Mouse (Mus musculus): Measurements from ENCODE around the gene Fancg. TPM values are rescaled to one million over a fixed set of nuclear protein-coding genes. Genes with fewer than 3 reads are reported as not detected.
"Not testable (repeated sequence)": the region's sequence is repeated elsewhere in the genome, so short reads cannot be mapped to it uniquely, and the experiment has no call there.

The Fancg gene
- total RNA-seq, 2 experiments from 2014 or later: 8.4 to 11.9 TPM

DNA sequence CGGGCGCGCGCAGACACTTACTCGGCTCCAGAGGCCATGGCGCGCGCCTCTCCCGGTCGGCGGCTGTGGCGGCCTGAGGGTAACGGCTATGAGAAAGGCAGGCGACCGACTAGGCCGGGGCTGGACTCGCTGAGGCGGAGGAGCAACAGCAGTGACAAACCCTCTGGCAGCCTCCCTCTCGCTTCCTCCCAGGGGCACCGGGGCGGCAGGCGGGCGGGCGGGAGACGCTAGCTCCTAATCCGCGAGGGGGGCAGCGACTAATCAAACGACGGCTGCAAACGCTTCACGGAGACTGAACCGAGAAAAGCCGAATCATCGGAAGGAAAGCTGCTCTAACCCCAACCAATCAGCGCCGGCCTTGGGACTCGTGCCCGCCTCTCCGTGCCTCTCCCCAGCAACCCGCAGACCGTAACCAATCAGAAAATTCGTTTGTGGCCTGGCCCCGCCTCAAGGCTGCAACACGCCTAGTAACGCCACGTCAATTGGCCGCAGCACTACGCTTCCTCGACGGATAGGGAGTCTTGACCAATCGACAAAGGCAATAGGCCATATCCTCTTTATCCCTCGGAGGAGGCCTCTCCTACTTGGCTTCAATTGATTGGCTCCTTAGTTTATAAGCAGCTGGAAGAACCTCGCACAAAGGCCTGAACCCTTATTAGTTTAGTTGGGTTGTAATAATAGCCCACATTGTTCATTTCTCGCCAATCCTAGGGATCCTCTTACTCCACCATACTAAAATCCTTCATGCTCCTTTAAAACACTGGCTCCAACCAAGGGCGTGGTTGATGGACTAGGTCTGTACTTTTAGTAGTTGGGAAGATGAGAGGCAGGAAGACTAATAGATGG lies 9.9 kb downstream of the Fancg start, which contains the start of gene Vcp:
Gene Vcp (minus strand): TSS at position 367 of the 846 bp plus-strand sequence.
- peak; percentile 99 to 100 for DNase-seq (ENCODE audit: low spot score in 2 of 2)

DNA sequence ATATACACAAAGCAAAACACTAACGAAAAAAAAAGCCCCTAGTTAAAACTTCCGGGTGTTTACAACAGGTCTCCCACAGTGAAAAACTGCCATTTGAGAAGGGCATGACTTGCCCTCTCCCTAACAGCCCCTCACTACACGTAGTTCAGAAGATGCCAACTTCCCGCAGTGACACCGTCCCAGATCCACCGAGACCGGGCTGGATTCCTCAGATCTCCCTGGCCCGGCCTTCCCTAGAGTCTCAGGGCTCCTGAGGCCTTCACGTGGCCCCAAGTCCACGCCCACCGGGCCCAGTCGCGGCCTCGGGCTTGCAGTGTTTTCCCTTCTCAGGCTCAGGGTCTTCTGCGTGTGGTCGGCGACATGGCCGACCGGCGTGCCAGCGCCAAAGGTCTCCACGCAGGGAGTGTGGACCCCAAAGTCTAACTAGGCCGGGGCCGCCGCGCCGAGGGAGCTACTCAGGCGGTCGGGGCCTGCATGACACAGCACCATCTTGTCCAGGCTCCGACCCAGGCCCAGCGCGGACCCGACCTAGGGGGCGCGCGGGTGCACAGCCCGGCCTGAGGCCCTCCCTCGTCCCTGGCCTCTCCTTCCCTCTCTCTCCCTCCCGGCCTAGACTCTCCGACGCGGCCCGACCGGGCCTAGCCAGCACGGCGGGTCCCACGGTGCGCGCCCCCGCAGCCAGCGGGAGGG lies 10.7 kb downstream of the Fancg start:
- DNase-seq (ENCODE audit: low spot score in 2 of 2): peak; percentile 67 to 78

DNA sequence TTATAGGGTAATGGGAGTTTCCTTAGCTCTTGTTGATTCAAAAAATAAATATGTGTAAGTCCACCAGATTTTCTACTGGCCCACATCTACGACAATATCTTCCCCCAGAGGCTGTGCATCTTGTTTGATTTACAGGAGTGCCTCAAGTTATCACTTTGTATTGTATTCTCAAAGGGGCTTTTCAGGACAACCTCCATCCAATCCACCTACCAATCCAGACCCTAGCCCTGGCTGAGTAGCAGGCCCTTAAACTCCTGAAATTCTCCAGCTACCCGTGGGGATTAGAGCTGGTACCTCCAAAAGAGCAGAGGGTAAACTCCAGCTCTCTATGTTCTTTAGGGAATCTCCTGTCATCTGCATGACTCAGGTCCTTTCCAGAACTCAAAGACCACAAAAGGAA lies 12.3 kb downstream of the Fancg start:
- no peak for DNase-seq (ENCODE audit: low spot score in 2 of 2)

DNA sequence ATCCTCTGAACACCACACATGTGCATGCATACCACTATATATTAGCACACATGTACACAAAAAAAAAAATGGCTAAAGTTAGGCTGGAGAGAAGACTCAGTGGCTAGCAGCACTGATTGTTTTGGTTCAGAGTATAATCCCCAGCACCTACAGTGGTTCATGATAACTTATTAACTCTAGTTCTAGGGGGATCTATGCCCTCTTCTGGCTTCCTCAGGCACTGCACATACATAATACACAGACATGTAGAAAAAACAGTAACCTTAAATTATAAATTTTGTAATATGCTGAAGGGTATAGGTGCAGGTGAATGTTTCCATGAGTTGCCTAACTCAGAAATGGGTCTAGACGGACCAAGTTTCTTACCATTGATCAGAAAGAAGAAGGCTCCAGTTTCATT lies 22.0 kb downstream of the Fancg start:
- no peak for DNase-seq (ENCODE audit: low spot score in 2 of 2)

DNA sequence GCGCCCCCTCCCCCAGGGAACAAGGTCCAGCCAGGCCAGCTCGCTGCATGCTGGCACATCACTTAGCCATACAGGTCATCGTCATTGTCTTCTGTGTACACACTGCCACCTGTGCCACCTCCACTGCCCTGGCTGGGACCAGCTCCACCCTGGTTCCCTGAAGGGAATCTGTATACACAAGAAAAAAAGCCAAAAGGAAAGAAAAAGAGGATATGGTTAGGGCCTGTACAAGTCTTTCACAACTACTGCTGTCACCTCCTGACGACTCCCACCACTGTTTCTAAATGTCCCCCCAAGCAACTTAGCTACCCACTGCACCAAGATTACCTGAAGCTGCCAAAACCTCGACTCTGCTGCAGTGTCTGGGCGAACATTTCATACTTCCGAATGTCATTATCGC lies 29.8 kb downstream of the Fancg start:
- not testable (repeated sequence) for DNase-seq (ENCODE audit: low spot score in 2 of 2)

DNA sequence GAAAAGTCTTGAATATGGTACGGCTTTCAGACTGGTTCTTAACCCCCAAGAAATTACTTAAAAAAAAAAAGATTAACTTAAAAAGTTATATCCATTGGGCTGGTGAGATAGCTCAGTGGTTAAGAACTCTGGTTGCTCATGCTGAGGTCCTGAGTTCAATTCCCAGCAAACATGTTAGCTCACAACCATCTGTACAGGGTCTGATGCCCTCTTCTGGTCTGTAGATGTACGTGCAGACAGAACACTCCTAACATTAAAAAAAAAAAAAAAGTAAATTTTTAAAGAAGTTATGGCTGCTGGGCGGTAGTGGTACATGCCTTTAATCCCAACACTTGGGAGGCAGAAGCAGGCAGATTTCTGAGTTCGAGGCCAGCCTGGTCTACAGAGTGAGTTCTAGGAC lies 32.2 kb downstream of the Fancg start:
- DNase-seq (ENCODE audit: low spot score in 2 of 2): no peak

DNA sequence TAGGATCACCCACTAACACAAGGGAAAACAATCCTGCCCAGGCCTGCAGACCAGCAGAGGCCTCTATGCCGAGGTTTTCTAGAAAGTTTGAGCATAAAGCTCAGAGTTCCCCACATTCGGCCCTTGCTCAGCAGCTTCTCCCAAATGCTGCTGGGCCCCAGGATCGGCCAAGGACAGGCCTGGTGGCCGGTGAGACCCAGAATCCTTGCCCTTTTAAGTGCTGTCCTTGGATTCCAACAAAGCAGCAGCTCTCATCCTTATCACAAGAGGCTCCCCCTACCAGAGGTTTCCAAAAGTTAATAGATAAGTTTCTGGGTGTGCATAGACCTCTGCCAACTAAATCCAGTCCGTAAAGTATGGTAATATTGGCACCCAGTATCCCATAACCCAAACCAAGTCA lies 36.4 kb downstream of the Fancg start:
- no peak for DNase-seq (ENCODE audit: low spot score in 2 of 2)

DNA sequence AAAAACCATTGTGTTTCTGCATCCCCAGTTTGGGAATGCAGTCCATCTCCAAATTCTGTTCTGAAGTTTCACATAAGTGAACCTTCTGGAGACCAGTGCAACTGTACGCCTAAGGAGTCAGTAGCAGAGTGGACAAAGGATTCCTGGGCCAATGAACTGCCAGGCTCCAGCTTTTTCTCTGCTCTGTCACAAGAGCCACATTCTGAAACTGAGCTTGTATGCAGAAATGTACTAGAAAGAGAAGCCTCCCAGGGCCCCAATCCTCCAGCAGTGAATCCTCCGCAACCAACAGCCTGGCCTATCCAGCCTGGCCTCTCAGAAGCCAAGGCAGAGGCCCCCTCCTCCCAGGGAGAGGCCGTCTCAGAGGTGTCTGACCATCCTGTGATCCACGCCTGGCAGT lies 37.4 kb downstream of the Fancg start:
- DNase-seq (ENCODE audit: low spot score in 2 of 2): no peak

DNA sequence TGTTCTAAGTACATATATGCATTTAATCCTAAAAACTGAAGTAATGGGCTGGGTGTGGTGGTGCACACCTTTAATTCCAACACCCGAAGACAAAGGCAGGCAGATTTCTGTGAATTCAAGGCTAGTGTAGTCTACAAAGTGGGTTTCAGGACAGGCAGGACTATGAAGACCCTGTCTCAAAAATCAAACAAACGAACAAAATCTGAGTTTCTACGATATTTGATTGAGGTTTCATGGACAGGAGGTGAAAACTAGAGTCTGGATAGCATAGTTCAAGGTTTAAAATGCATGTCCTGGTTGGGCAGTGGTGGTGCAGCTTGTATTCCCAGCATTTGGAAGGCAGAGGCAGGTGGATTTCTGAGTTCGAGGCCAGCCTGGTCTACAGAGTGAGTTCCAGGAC lies 41.0 kb downstream of the Fancg start, which contains the start of gene 1700022I11Rik:
Gene 1700022I11Rik (plus strand): TSS at position 301 of the 400 bp plus-strand sequence.
- no peak for DNase-seq (ENCODE audit: low spot score in 2 of 2)

DNA sequence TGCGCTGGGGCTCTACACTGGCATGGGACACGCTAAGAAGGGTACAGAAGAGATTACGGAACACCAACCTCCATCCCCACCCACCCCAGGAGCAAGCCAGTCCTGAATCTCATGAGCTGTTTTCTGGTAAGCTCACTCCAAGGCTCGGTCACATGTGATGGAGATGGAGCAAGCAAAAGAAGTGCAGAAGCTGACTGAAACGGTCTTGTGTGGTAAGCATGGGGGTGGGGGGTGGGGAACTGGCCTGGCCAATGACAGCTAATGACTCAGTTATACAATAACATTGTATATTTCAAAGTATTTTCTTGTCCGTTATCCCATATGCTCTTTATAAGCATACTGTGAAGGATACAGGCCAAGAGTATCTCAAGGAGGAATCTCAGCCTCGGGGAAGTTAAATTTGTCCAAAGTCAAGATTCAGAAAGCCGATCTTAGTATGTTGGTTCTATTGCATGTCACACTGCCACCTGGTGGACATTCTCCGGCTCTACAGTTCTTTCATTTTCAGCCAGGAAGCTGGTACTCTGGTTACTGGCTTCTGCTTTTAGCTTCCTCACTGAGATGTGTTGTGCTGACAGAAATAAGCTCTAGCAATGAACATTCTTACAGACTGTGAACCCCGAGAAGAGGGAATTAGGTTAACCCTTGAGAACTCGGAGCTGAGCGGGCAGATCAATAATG lies 45.1 kb downstream of the Fancg start:
- DNase-seq (ENCODE audit: low spot score in 2 of 2): peak; percentile 43 to 68

DNA sequence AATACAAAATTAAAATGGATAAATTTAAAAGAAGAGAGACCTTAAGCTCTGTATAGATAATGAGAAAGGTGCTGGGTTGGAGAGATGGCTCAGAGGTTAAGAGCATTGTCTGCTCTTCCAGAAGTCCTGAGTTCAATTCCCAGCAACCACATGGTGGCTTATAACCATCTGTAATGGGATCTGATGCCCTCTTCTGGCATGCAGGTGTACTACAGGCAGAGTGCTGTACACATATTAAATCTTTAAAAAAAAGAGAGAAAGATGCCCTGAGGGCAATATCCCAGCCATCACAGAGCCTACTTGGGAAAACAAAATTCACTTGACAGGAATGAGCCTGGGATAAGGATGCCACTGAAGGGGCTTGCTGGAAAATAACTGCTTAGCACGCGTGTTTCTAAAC lies 46.8 kb downstream of the Fancg start:
- DNase-seq (ENCODE audit: low spot score in 2 of 2): no peak

DNA sequence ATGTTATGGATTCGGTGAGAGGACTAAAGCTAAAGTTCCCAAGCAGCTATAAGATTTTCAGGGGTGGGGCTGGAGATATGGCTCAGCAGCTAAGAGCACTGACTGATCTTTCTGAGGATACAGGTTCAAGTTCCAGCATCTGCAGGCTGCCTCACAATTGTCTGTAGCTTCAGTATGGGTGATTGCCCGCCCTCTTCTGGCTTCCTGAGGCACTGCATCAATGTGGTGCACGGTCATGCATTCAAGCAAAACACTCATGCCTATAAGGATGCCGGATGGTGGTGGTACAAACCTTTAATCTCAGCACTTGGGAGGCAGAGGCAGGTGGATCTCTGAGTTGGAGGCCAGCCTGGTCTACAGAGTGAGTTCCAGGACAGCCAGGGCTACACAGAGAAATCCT lies 48.7 kb downstream of the Fancg start:
- peak; percentile 69 to 75 for DNase-seq (ENCODE audit: low spot score in 2 of 2)

DNA sequence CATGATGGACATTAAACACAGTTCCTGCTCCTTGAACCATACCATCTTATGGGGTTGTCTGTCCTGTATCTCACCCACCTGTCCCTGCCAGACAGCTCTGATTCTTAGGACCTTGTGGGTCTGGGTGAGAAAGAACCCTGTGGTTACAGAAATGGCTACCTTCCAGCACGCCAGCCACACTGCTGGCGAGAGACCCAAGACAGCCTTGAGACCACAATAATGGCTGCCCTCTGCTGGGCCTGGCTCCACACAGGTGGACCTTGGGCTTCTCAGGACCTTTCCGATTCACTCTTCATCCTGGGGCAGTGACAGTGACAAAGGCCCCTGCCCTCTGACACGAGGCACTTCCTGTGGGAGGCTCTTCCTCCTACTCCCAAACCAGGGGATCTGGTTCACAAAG lies 50.9 kb downstream of the Fancg start:
- peak; percentile 12 to 29 for DNase-seq (ENCODE audit: low spot score in 2 of 2)

DNA sequence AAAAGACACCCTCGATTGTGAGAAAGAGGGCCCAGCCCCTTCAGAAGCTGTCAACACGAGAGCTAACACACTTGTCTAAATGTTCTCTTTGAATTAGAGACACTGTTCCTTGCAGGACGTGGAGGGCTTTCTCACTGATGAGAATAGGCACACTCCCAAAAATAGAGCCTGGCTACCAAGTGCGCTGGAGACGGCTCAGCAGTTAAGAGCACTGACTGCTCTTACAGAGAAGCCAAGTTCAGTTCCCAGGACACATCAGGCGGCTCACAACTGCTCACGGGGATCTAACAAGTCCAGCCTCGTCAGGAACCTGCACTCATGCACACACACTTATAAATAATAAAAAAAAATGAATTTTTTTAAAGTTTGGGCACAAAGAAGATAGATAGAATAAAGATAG lies 51.4 kb downstream of the Fancg start:
- peak; percentile 5 to 13 for DNase-seq (ENCODE audit: low spot score in 2 of 2)

DNA sequence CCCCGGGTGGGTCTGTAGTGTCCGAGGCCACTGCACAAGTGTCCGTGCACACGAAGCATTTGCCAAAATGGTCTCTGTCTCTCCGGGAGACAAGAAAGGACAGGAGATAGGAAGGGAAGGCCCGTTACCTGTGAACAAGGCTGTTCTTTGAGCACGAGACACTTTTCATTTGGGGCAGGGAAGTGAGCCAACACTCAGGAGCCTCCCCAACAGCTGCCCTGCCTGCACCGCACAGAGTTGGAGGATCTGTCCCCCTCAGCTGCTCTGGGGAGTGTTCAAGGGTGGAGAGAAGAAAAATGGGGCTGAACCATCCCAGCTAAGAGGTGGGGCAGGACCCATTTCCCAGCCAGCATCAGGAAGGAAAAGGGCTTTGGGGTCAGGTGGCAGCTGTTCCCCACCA lies 52.3 kb downstream of the Fancg start:
- DNase-seq (ENCODE audit: low spot score in 2 of 2): peak in 1 of 2 experiments; percentile 10

DNA sequence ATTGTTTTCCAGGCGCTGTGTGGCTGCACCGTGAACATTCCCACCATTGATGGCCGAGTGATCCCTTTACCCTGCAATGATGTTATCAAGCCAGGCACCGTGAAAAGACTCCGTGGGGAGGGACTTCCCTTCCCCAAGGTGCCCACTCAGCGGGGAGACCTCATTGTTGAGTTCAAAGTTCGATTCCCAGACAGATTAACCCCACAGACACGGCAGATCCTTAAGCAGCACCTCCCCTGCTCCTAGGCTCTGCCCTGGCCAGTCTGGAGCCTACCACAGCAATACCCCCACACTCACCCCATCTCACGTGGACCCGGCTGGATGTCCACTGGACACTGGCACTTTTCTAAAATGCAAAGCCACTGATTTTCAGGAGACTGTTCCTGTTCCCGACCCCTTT lies 53.0 kb downstream of the Fancg start:
- peak; percentile 3 to 11 for DNase-seq (ENCODE audit: low spot score in 2 of 2)

DNA sequence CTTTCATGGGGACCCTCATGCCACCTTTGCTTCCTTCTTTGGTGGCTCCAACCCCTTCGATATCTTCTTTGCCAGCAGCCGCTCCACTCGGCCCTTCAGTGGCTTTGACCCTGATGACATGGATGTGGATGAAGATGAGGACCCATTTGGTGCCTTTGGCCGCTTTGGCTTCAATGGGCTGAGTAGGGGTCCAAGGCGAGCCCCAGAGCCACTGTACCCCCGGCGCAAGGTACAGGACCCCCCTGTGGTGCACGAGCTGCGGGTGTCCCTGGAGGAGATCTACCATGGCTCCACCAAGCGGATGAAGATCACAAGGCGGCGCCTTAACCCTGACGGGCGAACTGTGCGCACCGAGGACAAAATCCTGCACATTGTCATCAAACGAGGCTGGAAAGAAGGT lies 53.7 kb downstream of the Fancg start:
- DNase-seq (ENCODE audit: low spot score in 2 of 2): peak; percentile 6 to 19

DNA sequence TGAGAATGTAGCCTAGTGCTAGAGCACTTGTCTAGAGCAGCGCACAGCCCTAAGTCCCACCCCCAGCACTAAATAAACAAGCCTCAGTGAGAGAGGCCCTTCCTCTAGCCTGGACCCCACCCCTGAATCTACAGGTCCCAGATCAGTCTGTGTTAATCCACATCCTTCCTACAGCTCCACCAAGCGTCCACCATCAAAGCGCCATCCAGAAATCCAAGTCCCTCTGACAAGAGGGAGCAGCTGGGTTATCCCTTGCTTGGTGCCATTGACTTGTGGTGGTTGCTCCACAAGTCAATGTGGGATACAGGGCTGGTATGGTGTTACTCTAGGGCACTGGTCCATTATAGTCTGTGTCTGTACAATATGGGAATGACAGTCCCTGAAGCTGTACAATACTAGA lies 55.1 kb downstream of the Fancg start:
- peak; percentile 8 to 24 for DNase-seq (ENCODE audit: low spot score in 2 of 2)

DNA sequence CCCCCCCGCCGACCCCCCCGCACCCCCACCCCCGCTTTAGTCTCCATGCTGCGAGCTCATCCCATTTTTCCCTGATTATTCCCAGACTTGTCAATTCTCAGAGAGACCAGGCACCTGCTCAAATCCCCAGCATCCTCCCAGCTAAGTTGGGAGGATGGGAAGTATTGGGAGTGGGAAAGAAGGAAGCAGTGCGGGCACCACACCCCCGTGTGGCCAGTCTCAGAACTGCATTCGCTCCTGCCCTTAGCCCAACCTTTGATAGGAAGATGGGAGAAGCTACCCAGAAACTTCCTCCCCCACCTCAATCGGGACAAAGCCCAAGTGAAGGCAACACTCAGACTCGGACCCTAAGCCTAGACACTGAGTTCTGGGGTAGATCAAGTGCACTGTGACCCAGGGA lies 56.0 kb downstream of the Fancg start:
- DNase-seq (ENCODE audit: low spot score in 2 of 2): peak; percentile 88 to 90

DNA sequence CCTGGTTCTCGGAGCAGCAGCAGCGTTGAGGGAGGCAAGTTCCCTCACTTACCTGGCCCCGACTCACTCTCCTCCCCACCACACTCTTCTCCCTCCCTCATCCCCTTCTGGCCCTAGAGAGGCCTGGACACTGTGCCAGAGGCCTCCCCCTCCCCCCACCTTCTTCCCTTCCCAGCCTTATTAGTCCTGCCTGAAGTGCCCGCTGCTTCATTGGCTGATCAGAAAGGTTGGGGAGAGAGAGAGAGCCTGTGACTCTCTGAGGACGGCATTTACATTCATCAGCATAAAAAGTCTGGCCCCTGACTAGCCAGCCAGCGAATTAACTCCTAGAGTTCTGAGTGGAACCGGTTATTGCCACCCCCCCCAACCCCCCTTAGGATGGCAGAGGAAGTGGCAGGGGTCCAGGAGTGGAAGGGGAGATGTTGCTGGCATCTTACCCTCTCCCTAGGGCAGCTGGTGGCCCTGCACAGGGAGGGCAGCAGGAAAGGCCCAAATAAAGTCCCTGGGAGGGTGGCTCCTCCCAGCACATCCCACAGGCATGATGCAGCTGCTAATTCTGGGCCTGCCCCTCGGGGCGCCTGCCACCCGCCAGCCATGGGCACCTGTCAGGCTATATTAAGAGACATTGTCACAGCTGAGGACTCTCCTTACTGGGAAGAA lies 56.7 kb downstream of the Fancg start:
- peak; percentile 44 to 52 for DNase-seq (ENCODE audit: low spot score in 2 of 2)

DNA sequence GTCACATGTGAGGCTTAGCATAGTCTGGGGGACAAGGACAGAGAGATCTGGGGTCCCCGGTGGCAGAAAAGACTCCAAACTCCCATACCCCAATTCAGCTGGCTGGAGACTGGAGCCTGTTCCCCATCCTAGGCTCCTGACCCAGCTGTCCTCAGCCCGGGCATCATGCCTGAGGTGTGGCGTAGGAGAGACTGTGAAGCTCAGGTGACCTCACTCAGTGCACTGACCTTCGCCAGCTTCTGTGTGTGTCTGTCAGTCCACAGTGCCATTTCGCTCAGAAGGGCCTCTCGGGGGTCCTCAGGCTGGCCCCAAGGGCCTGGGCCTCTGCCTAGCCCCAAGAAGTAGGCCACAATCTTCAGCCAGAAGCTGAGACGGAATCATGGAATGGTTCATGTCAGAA lies 57.7 kb downstream of the Fancg start:
- peak in 1 of 2 experiments; percentile 26 for DNase-seq (ENCODE audit: low spot score in 2 of 2)
